Mouse (Mus musculus) olfactory bulb, adult 2 months (tissue): Measurements from ENCODE around the gene Zfp369. TPM values are rescaled to one million over a fixed set of nuclear protein-coding genes. Genes with fewer than 3 reads are reported as not detected.
"Not testable (repeated sequence)": the region's sequence is repeated elsewhere in the genome, so short reads cannot be mapped to it uniquely, and the experiment has no call there.

Experiments used
- H3K27ac ChIP-seq: fragments of 200-500 bp; 2 replicates; pipeline ENCODE4 v1.5.1; 2012; ENCODE audit warnings: low read depth, low read length; ENCODE audit not compliant: insufficient read depth
- H3K4me1 ChIP-seq: fragments of 200-500 bp; 2 replicates; pipeline ENCODE4 v1.6.1; 2012; ENCODE audit warnings: low read length; ENCODE audit not compliant: control insufficient read depth, insufficient read depth
- H3K4me3 ChIP-seq: fragments of 200-500 bp; 2 replicates; pipeline ENCODE4 v1.5.1; 2012; ENCODE audit warnings: mild to moderate bottlenecking, low read depth, low read length, moderate library complexity; ENCODE audit not compliant: insufficient read depth
- CTCF ChIP-seq: fragments of 200-500 bp; IDR thresholded peaks from 2 replicates; pipeline ENCODE4 v1.5.1; 2012; ENCODE audit warnings: low read depth, mild to moderate bottlenecking, low read length, moderate library complexity; ENCODE audit not compliant: insufficient read depth
- POLR2A ChIP-seq: fragments of 200-500 bp; IDR thresholded peaks from 2 replicates; pipeline ENCODE4 v1.6.1; 2012; ENCODE audit warnings: mild to moderate bottlenecking, low read depth, low read length, moderate library complexity; ENCODE audit not compliant: insufficient read depth
- WGBS: fragments of 180-500 bp; shearing (Covaris S2); methylation state at CpG from one replicate; pipeline ENCODE4 v1.1.7; 2018; 5-methylcytosine and 5-hydroxymethylcytosine counted together
- polyA plus RNA-seq: library from polyadenylated mRNA; stranded (reverse); fragments of >200 nt; gene quantifications from 2 replicates; pipeline ENCODE4 v1.2.4, GENCODE M21; 2012; ENCODE audit warnings: low replicate concordance; ENCODE audit not compliant: missing spikeins, insufficient read depth, insufficient read length

Zfp369 gene
- polyA plus RNA-seq, 1 experiment: not detected

DNA sequence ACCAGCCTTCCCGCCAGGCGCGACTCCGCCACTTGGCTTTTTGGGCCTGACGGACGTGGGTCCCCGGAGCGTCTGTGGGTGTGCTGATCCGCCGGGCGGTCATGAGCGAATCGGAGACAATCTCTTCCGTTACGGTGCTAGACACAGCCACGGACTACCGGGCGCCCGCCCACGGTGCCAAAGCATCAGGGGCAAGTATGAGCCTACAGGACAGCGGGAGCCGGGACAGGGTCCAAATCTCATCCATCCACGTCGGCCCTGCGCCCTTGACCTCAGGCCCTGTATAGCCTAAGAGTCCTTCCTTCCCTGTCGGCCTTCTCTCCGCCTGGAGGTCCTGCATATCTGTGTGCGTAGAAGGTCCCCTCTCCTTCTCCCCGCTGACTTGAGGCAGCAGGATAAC lies 19.4 kb upstream of the Zfp369 start, which contains the start of gene Gm10775:
TSS of gene Gm10775 (plus strand) at position 301 of the 400 bp plus-strand sequence.
- no peak for TF ChIP-seq POLR2A
- TF ChIP-seq CTCF: no peak

DNA sequence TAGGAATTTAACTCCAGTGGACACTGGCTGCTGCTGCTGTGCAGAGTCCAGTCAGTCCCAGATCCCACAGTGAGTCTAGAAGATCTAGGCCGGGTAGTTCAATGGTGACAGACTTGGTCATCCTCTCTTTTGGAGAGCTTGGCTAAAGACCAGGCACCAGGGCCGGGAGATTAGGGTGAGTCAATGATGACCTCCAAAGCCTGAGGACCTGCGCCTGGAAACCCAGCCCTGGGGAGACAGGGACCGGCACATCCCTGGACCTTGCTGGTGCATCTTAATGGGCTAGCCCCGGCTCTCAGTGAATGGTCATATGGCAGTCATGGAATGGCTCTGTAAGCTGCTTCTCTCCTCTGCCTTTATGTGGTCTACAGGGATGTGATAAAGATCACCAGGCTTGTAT lies 16.5 kb upstream of the Zfp369 start:
- Histone ChIP-seq H3K4me3 (no peak overlapping the region), H3K4me1 (peaks cover 4% of the 10 kb centered on the region), H3K27ac (no peak overlapping the region)
- WGBS: 96% methylated on average over 5 of the region's 5 CpGs
- TF ChIP-seq CTCF (no peak), POLR2A (no peak)

More for the DNA sequence above, 19.4 kb upstream of the Zfp369 start, which contains the start of gene Gm10775:
- Histone ChIP-seq H3K4me1 (peaks cover 6% of the 10 kb centered on the region), H3K27ac (peak within 1 kb of the TSS; percentile 19), H3K4me3 (peak within 1 kb of the TSS; percentile 44)
- 53% methylated on average over 29 of the region's 29 CpGs for WGBS

DNA sequence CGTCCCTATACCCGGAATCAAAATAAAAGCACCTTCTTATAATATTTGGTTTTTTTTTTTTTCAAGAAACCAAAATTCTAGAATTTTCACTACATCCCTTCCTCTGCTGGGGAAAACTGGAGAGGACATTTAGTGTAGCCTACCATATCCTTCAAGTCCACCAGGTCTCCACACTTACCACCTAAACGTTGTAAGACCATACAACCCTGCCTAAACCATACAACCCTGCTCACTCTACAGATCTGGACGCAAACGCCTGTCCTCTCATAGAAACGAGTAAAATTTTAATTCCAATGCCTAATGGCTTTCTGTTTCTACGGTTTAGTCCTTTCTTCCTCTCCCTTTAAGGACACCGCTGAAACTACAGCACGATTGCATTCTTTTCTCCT lies 626 bp upstream of the Zfp369 start:
- no peak for TF ChIP-seq POLR2A
- TF ChIP-seq CTCF: no peak
- H3K4me3 ChIP-seq: peak overlapping the region; percentile 77
- H3K27ac ChIP-seq: peak overlapping the region; percentile 72
- 13% methylated on average over 9 of the region's 9 CpGs for WGBS
- H3K4me1 ChIP-seq: no peaks in the 10 kb centered on the region

DNA sequence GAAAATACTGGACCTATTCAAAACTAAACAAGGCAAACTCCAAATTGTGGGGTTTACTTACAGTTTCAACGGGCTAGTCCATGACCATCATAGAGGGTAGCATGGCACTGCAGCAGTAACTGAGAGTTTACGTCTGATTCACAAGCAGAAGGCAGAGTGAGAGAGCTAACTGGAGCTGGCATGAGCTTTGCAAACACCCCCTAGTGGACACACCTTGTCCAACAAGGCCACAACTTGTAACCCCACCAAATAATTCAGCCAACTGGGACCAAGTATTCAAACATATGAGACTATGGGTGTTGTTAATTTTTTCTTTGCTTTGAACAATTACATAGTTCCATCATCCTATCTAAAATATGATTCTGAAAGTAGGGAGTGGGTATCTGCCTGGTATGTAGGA lies 8.2 kb downstream of the Zfp369 start:
- WGBS: 99% methylated on average over 2 of the region's 2 CpGs
- H3K4me1 ChIP-seq: no peaks in the 10 kb centered on the region
- no peak overlapping the region for H3K27ac ChIP-seq
- TF ChIP-seq CTCF (no peak), POLR2A (no peak)
- H3K4me3 ChIP-seq: no peak overlapping the region

DNA sequence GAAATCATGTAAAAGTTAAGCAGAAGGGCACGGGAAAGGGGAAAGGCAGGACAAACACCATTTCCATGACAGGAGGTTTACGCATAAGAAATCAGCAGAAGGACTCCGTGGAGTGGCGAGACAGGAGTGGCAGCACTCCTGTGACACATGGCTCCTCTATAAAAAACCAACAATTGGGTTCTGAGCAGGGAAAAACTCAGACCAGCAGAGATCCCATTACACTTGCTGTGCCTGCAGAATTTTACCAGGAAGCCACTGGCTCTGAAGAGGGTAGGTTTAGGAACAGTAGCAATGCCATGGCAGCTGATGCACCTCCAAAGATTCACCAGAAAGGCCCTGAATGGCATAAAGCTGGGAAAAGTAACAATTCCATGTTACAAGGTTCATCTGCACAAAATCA lies 17.7 kb downstream of the Zfp369 start:
- TF ChIP-seq CTCF (no peak), POLR2A (no peak)
- Histone ChIP-seq H3K27ac (no peak overlapping the region), H3K4me3 (no peak overlapping the region), H3K4me1 (no peaks in the 10 kb centered on the region)
- 99% methylated on average over 4 of the region's 4 CpGs for WGBS

DNA sequence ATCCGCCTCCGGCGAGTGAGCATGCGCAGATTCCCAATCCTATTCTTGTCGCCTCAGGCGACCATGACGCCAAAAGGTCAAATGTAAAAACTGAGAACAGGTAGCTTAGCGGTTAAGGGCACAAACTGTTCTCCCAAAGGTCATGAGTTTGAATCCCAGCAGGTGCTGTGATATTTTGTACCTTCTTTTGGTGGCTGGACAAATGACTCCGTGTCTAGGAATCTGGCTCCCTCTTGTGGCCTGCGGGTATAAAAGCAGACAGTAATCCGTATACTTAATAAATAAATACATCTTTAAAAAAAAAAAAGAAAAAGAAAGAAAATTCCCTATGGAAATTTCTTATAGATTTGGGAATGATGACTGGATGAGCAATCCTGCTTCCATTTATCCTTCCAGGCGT lies 32.2 kb downstream of the Zfp369 start:
- not testable (repeated sequence) for H3K27ac ChIP-seq, H3K4me1 ChIP-seq
- peak overlapping the region; percentile 40 for H3K4me3 ChIP-seq
- 38% methylated on average over 12 of the region's 12 CpGs for WGBS

DNA sequence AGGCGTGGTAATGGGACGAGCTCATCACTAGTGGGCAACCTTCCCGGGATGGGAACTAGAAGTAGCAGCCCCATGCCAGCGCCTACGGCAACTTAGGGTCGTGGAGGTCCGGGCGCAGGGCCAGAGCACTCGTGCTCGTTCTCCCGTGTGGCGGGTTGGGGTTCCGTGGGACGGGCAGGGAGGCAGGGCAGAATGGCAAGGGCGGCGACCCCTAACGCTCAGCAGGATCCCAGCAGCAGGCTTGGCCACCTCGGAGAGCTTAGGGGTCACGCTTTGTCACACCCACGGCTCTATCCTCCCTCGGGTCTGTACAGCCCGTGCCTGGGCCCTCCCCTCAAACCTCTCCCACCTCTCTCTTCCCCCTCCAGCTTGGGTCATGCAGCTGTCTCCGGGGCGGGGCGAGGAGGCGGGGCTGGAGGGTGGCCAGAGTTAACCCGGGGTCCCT lies 32.7 kb downstream of the Zfp369 start:
- peak overlapping the region; percentile 40 for H3K4me3 ChIP-seq
- H3K4me1 ChIP-seq: 0 out of 2 replicates have a peak, but pooled peaks cover 5% of the 10 kb centered on the region

DNA sequence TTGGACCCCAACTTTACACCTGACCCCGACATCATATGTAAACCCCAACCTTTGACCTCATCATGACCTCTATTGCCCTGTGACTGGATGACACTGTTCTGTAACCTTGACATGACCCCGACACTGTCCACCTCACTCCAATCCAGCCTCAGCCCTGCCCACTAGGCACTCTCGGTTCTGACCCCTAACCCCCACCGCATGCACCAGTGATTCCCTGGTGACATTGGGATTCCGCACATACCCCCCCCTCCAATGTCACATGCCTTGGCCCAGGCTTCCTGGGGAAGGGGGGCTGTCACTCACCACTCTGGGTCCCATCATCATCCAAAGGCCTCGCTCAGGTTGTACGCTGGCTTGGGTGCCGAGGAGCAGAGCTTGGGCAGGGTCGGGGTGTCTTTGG lies 33.2 kb downstream of the Zfp369 start:
- no peak for TF ChIP-seq CTCF
- TF ChIP-seq POLR2A: no peak
- Histone ChIP-seq H3K27ac (no peak overlapping the region), H3K4me1 (0 out of 2 replicates have a peak, but pooled peaks cover 5% of the 10 kb centered on the region), H3K4me3 (no peak overlapping the region)
- 93% methylated on average over 9 of the region's 9 CpGs for WGBS

More for the DNA sequence above, 32.7 kb downstream of the Zfp369 start:
- WGBS: 35% methylated on average over 26 of the region's 27 CpGs
- H3K27ac ChIP-seq: no peak overlapping the region
- no peak for TF ChIP-seq CTCF
- no peak for TF ChIP-seq POLR2A

DNA sequence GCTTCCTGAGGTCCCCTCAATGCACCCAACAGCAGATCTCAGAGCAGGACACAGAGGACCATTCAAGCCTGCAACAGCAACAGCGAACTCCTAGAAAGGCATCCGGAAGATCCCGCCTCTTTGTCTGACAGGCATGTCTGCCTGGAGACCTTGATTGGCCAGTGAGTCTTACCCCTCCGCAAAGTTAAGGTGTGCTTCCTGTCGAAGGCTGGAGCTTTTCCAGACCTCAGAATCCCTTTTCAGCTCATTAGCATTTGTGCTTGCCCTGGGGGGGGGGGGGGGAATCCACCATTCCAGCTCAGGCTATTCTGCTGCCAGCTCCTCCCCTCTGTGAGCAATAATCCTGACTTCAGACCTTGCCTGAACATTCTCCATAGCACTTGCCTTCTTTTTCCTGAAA lies 69.9 kb downstream of the Zfp369 start:
- 56% methylated on average over 5 of the region's 5 CpGs for WGBS
- not testable (repeated sequence) for H3K27ac ChIP-seq, H3K4me3 ChIP-seq

DNA sequence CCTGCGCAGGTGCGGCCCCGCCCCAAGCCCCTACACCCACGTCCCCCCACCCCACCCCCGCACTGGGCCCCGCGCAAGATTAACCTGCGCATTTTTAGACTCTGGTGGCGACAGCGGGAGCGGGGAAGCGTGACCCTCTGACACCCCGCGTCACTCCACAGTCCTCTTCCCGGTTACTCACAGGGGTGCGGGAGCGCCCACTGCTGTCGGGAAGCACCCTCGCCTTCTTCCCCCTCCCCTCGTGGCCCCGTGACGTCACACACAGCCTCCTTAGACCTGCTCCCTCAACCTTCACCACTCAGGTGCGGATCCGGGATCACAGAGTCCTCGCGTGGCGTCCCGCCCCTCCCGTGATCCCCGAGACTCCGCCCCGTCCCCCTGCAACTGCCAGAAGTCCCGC lies 73.2 kb downstream of the Zfp369 start:
- WGBS: 11% methylated on average over 33 of the region's 33 CpGs
- H3K27ac ChIP-seq, H3K4me1 ChIP-seq: not testable (repeated sequence)
- peak overlapping the region; percentile 13; the same call in 1 of the 2 replicates for H3K4me3 ChIP-seq

More for the DNA sequence above, 69.9 kb downstream of the Zfp369 start:
- H3K4me1 ChIP-seq: not testable (repeated sequence)

Other genes starting within 250 kb of the Zfp369 start
- gene Spata31d1c, start 245.8 kb upstream of the Zfp369 start, polyA plus RNA-seq: not detected in 2 replicates
- not detected in 2 replicates for gene Prss47, start 226.1 kb upstream of the Zfp369 start, polyA plus RNA-seq
- not detected in 2 replicates for gene Mfsd14b, start 165.8 kb upstream of the Zfp369 start, polyA plus RNA-seq
- not detected in 2 replicates for gene Olfr465-ps1, start 140.7 kb upstream of the Zfp369 start, polyA plus RNA-seq
- gene Olfr466, start 128.6 kb upstream of the Zfp369 start, polyA plus RNA-seq: not detected in 2 replicates
- not detected in 2 replicates for gene Nlrp4f, start 72.8 kb upstream of the Zfp369 start, polyA plus RNA-seq
- not detected in 2 replicates for gene Gm10775, start 19.3 kb upstream of the Zfp369 start, polyA plus RNA-seq
- not detected in 2 replicates for gene Gm10139, start 233.9 kb downstream of the Zfp369 start, polyA plus RNA-seq